8 mouse cellular contexts compared by ENCODE assay signal in genomic region chr12:102283483-102284266, GRCm38 (mm10). TPM values are rescaled to one million over a fixed set of nuclear protein-coding genes. Genes with fewer than 3 reads are reported as not detected.
DNase-seq lines count a peak whose midpoint lies in the region; ATAC-seq and TF ChIP-seq lines count a peak whose summit lies in the region.

No protein-coding gene starts in this region.

- no peaks in the 10 kb centered on the region for H3K36me3 ChIP-seq in kidney, adult 2 months (ENCODE audit: control insufficient read depth, insufficient read depth, low read length)
- no peaks in the 10 kb centered on the region for H3K36me3 ChIP-seq in lung, embryonic 15.5 days
- no peaks in the 10 kb centered on the region for H3K36me3 ChIP-seq in testis, adult 2 months (ENCODE audit: control insufficient read depth, insufficient read depth, low read length)

- H3K9ac ChIP-seq in lung, embryonic 15.5 days = peak overlapping the region; percentile 77

- H3K4me1 ChIP-seq in cerebellum, adult 2 months (ENCODE audit: control insufficient read depth, insufficient read depth, low read length) = peaks cover 8% of the 10 kb centered on the region
- peaks cover 36% of the 10 kb centered on the region for H3K4me1 ChIP-seq in kidney, adult 2 months (ENCODE audit: control insufficient read depth, insufficient read depth, low read length)
- H3K4me1 ChIP-seq in lung, embryonic 15.5 days = peaks cover 59% of the 10 kb centered on the region
- H3K4me1 ChIP-seq in testis, adult 2 months (ENCODE audit: control insufficient read depth, insufficient read depth, low read length) = peaks cover 21% of the 10 kb centered on the region

- H3K27ac ChIP-seq in cerebellum, adult 2 months (ENCODE audit: insufficient read depth, low read length) = no peak overlapping the region
- H3K27ac ChIP-seq in kidney, adult 2 months (ENCODE audit: insufficient read depth, low read depth, low read length) = peak overlapping the region; percentile 94
- peak overlapping the region; percentile 90 for H3K27ac ChIP-seq in lung, embryonic 15.5 days
- H3K27ac ChIP-seq in testis, adult 2 months (ENCODE audit: control insufficient read depth, insufficient read depth, low read depth, low read length) = peak overlapping the region; percentile 86

- no peak for TF ChIP-seq POLR2A in cerebellum, adult 2 months (IDR thresholded peaks at IDR 0.05; ENCODE audit: borderline replicate concordance, insufficient read depth, low read length)
- TF ChIP-seq POLR2A in kidney, adult 2 months (IDR thresholded peaks at IDR 0.05; ENCODE audit: low read depth, low read length) = no peak
- no peak for TF ChIP-seq POLR2A in testis, adult 2 months (IDR thresholded peaks at IDR 0.05; ENCODE audit: control insufficient read depth, low read depth, low read length)

- no peak for ATAC-seq in cerebellum, adult (ENCODE audit: insufficient number of reproducible peaks, low FRiP score, low TSS enrichment)
- ATAC-seq in lung, embryonic 15.5 days (ENCODE audit: borderline replicate concordance, extremely low read depth, low FRiP score, low TSS enrichment) = peak; percentile 50

- peak overlapping the region; percentile 95 for H3K4me2 ChIP-seq in lung, embryonic 15.5 days

- H3K27me3 ChIP-seq in cerebellum, adult 2 months (ENCODE audit: control insufficient read depth, insufficient read depth, low read length) = peaks cover 5% of the 10 kb centered on the region; the same call in 1 of the 2 replicates
- H3K27me3 ChIP-seq in kidney, adult 2 months (replicated peaks; ENCODE audit: control insufficient read depth, insufficient read depth, low read length) = no peaks in the 10 kb centered on the region
- H3K27me3 ChIP-seq in lung, embryonic 15.5 days = no peaks in the 10 kb centered on the region
- no peaks in the 10 kb centered on the region for H3K27me3 ChIP-seq in testis, adult 2 months (ENCODE audit: control insufficient read depth, insufficient read depth, low read length)

- DNase-seq in cerebellum, adult 2 months = peak; percentile 31 to 47
- peak; percentile 33 to 63 for DNase-seq in cerebellum, postnatal 25 days
- DNase-seq in heart, adult 8-10 months (ENCODE audit: low spot score) = peak; percentile 86
- peak; percentile 92 for DNase-seq in kidney, adult 2 months
- no peak for DNase-seq in frontal cortex, postnatal 25 days (ENCODE audit: low spot score in 2 of 2)

- 0 out of 2 replicates have a peak, but pooled peaks cover under 1% of the 10 kb centered on the region for H3K9me3 ChIP-seq in lung, embryonic 15.5 days

- no peak for TF ChIP-seq CTCF in cerebellum, adult 2 months (IDR thresholded peaks at IDR 0.05; ENCODE audit: borderline replicate concordance, insufficient read depth, low read depth, low read length)
- TF ChIP-seq CTCF in kidney, adult 2 months (conservative IDR thresholded peaks at IDR 0.05; ENCODE audit: insufficient read depth, insufficient read length, low read depth, low read length) = no peak
- TF ChIP-seq CTCF in testis, adult 2 months (IDR thresholded peaks at IDR 0.05; ENCODE audit: control insufficient read depth, insufficient read depth, insufficient replicate concordance, low read depth, low read length) = no peak

- WGBS in cerebellum, adult 2 months = 6% methylated on average over 24 of the region's 24 CpGs
- 10% methylated on average over 24 of the region's 24 CpGs for WGBS in kidney, adult 2 months
- WGBS in lung, embryonic 15.5 days = 2% methylated on average over 23 of the region's 24 CpGs

- H3K4me3 ChIP-seq in cerebellum, adult 2 months (replicated peaks; ENCODE audit: insufficient read depth, low read depth, low read length) = peak overlapping the region; percentile 38
- H3K4me3 ChIP-seq in kidney, adult 2 months (ENCODE audit: insufficient read depth, low read depth, low read length) = peak overlapping the region; percentile 81
- peak overlapping the region; percentile 69 for H3K4me3 ChIP-seq in lung, embryonic 15.5 days
- peak overlapping the region; percentile 87 for H3K4me3 ChIP-seq in testis, adult 2 months (ENCODE audit: control insufficient read depth, low read depth, low read length)

RNA-seq across cellular contexts. Expression of gene Rin3, which starts 0.8 kb away (rescaled TPM):
- 1.1 and 1.2 TPM in 2 replicates for polyA plus RNA-seq in cerebellum, adult 2 months (2012; rRNA removed)
- 10 to 100 TPM; 12.2 to 18.8 (median 17.0) TPM for total RNA-seq in heart, adult 8-10 months (2022)
- 11.6 and 15.4 TPM in 2 replicates for polyA plus RNA-seq in kidney, adult 2 months (2012; rRNA removed)
- polyA plus RNA-seq in lung, embryonic 15.5 days (2015; fragmentation: Nextera tagmentation; extraction: Ambion mirVana) = 12.7 and 14.2 TPM in 2 replicates
- polyA plus RNA-seq in testis, adult 2 months (2012; rRNA removed) = 2.1 and 2.4 TPM in 2 replicates

Comparison
In these comparisons a context has a peak if more than half of its experiments do, and no peak if none do; other contexts are left out.
1. DNase-seq: peak in cerebellum, adult 2 months (2 of 2), cerebellum, postnatal 25 days (2 of 2), heart, adult 8-10 months (single experiment) and kidney, adult 2 months (single experiment); none in frontal cortex, postnatal 25 days (0 of 2).
2. Peak in every context shown above with its lines, with median percentiles within 50 percentile points of each other: H3K4me3 ChIP-seq.